Mouse (Mus musculus): ENCODE results near the gene Gm20695. TPM values are rescaled to one million over a fixed set of nuclear protein-coding genes. Genes with fewer than 3 reads are reported as not detected.
"Not testable (repeated sequence)": the region's sequence is repeated elsewhere in the genome, so short reads cannot be mapped to it uniquely, and the experiment has no call there.

The Gm20695 gene
- 2.1 and 2.3 TPM in 2 replicates for polyA plus RNA-seq (2016; fragmentation: Nextera tagmentation; extraction: Ambion mirVana)

- no peaks in the 10 kb centered on the region for H3K9me3 ChIP-seq
- peak within 1 kb of the TSS; percentile 82 for H3K9ac ChIP-seq
- peaks cover 4% of the 10 kb centered on the region; the same call in 1 of the 2 replicates for H3K36me3 ChIP-seq
- H3K4me3 ChIP-seq, result peak within 1 kb of the TSS; percentile 87
- peak within 1 kb of the TSS; percentile 62 for H3K4me2 ChIP-seq (replicated peaks)
- 1% methylated on average over 87 of the region's 88 CpGs for WGBS
- H3K27me3 ChIP-seq, result no peaks in the 10 kb centered on the region
- peak; percentile 97 for ATAC-seq (ENCODE audit: insufficient number of reproducible peaks, insufficient read depth, low FRiP score, low TSS enrichment)
- peaks cover 12% of the 10 kb centered on the region for H3K4me1 ChIP-seq
- H3K27ac ChIP-seq, result peak within 1 kb of the TSS; percentile 90
Measured at GRCm38 (mm10) chr16:3884201-3885064, at the start of gene Gm20695, which contains the start of gene Zfp597. Gene Gm20695, plus strand, starts transcription at chr16:3884648. Gene Zfp597, minus strand, starts transcription at chr16:3884561.

- H3K27me3 ChIP-seq, result no peaks in the 10 kb centered on the region
- no peaks in the 10 kb centered on the region for H3K36me3 ChIP-seq
- H3K4me2 ChIP-seq (replicated peaks), result no peak overlapping the region
- no peak overlapping the region for H3K27ac ChIP-seq
- no peaks in the 10 kb centered on the region for H3K4me1 ChIP-seq
- WGBS, result 70% methylated on average over 2 of the region's 2 CpGs
- H3K9me3 ChIP-seq, result no peaks in the 10 kb centered on the region
- ATAC-seq (ENCODE audit: insufficient number of reproducible peaks, insufficient read depth, low FRiP score, low TSS enrichment), result no peak
- no peak overlapping the region for H3K9ac ChIP-seq
- no peak overlapping the region for H3K4me3 ChIP-seq
Measured at GRCm38 (mm10) chr16:3835461-3835860, 49.0 kb upstream of the Gm20695 start.

GRCm38 (mm10) chr16:3839157-3839885, 45.1 kb upstream of the Gm20695 start:
- no peak overlapping the region for H3K9ac ChIP-seq

GRCm38 (mm10) chr16:3842989-3843388, 41.5 kb upstream of the Gm20695 start:
- ATAC-seq (ENCODE audit: insufficient number of reproducible peaks, insufficient read depth, low FRiP score, low TSS enrichment), result no peak
- 25% methylated on average over 4 of the region's 4 CpGs for WGBS
- H3K4me1 ChIP-seq, result peaks cover 6% of the 10 kb centered on the region
- no peak overlapping the region for H3K4me3 ChIP-seq
- H3K9me3 ChIP-seq, result no peaks in the 10 kb centered on the region
- H3K9ac ChIP-seq, result no peak overlapping the region
- no peaks in the 10 kb centered on the region for H3K36me3 ChIP-seq
- H3K27ac ChIP-seq, result no peak overlapping the region
- H3K4me2 ChIP-seq (replicated peaks), result no peak overlapping the region
- no peaks in the 10 kb centered on the region for H3K27me3 ChIP-seq

More at GRCm38 (mm10) chr16:3839157-3839885, 45.1 kb upstream of the Gm20695 start:
- no peak for ATAC-seq (ENCODE audit: insufficient number of reproducible peaks, insufficient read depth, low FRiP score, low TSS enrichment)
- Histone ChIP-seq H3K36me3 (no peaks in the 10 kb centered on the region), H3K9me3 (no peaks in the 10 kb centered on the region), H3K27me3 (no peaks in the 10 kb centered on the region), H3K4me2 (replicated peaks) (no peak overlapping the region), H3K4me3 (no peak overlapping the region), H3K27ac (no peak overlapping the region), H3K4me1 (no peaks in the 10 kb centered on the region)
- WGBS, result 61% methylated on average over 17 of the region's 17 CpGs

GRCm38 (mm10) chr16:3843796-3844195, 40.7 kb upstream of the Gm20695 start:
- H3K4me2 ChIP-seq (replicated peaks), result no peak overlapping the region
- no peak for ATAC-seq (ENCODE audit: insufficient number of reproducible peaks, insufficient read depth, low FRiP score, low TSS enrichment)
- no peaks in the 10 kb centered on the region for H3K36me3 ChIP-seq
- H3K9ac ChIP-seq, result no peak overlapping the region
- no peaks in the 10 kb centered on the region for H3K27me3 ChIP-seq
- H3K27ac ChIP-seq, result no peak overlapping the region
- H3K9me3 ChIP-seq, result no peaks in the 10 kb centered on the region
- H3K4me3 ChIP-seq, result no peak overlapping the region
- H3K4me1 ChIP-seq, result peaks cover 7% of the 10 kb centered on the region
- WGBS, result 61% methylated on average over 1 of the region's 1 CpGs

- H3K4me3 ChIP-seq, result peak within 1 kb of the TSS; percentile 67
- peak within 1 kb of the TSS; percentile 66 for H3K4me2 ChIP-seq (replicated peaks)
- H3K27ac ChIP-seq, result no peak within 1 kb of the TSS
- no peaks in the 10 kb centered on the region for H3K36me3 ChIP-seq
- H3K9me3 ChIP-seq, result no peaks in the 10 kb centered on the region
- peak; percentile 99 for ATAC-seq (ENCODE audit: insufficient number of reproducible peaks, insufficient read depth, low FRiP score, low TSS enrichment)
- 5% methylated on average over 38 of the region's 38 CpGs for WGBS
- peak within 1 kb of the TSS; percentile 68 for H3K9ac ChIP-seq
- peaks cover 7% of the 10 kb centered on the region for H3K4me1 ChIP-seq
- no peaks in the 10 kb centered on the region for H3K27me3 ChIP-seq
Measured at GRCm38 (mm10) chr16:3846711-3847518, 37.5 kb upstream of the Gm20695 start, which contains the start of gene Zfp174. Gene Zfp174, plus strand, starts transcription at chr16:3847268.

- no peaks in the 10 kb centered on the region for H3K9me3 ChIP-seq
- H3K4me3 ChIP-seq, result peak overlapping the region; percentile 67
- no peak overlapping the region for H3K27ac ChIP-seq
- peak overlapping the region; percentile 66 for H3K4me2 ChIP-seq (replicated peaks)
- H3K27me3 ChIP-seq, result no peaks in the 10 kb centered on the region
- 56% methylated on average over 4 of the region's 4 CpGs for WGBS
- H3K4me1 ChIP-seq, result peaks cover 7% of the 10 kb centered on the region
- no peak for ATAC-seq (ENCODE audit: insufficient number of reproducible peaks, insufficient read depth, low FRiP score, low TSS enrichment)
- H3K36me3 ChIP-seq, result no peaks in the 10 kb centered on the region
- H3K9ac ChIP-seq, result peak overlapping the region; percentile 68; the same call in 1 of the 2 replicates
Measured at GRCm38 (mm10) chr16:3847871-3848270, 36.6 kb upstream of the Gm20695 start.

- Histone ChIP-seq H3K27me3 (no peaks in the 10 kb centered on the region), H3K4me2 (replicated peaks) (no peak overlapping the region), H3K4me3 (no peak overlapping the region), H3K9me3 (no peaks in the 10 kb centered on the region), H3K27ac (no peak overlapping the region), H3K4me1 (peaks cover 7% of the 10 kb centered on the region), H3K9ac (no peak overlapping the region), H3K36me3 (no peaks in the 10 kb centered on the region)
- no peak for ATAC-seq (ENCODE audit: insufficient number of reproducible peaks, insufficient read depth, low FRiP score, low TSS enrichment)
- 71% methylated on average over 3 of the region's 3 CpGs for WGBS
Measured at GRCm38 (mm10) chr16:3848416-3848815, 36.0 kb upstream of the Gm20695 start.

- 85% methylated on average over 13 of the region's 13 CpGs for WGBS
- not testable (repeated sequence) for ATAC-seq (ENCODE audit: insufficient number of reproducible peaks, insufficient read depth, low FRiP score, low TSS enrichment); H3K9me3 ChIP-seq; H3K36me3 ChIP-seq; H3K27ac ChIP-seq; H3K4me1 ChIP-seq; H3K27me3 ChIP-seq; H3K4me3 ChIP-seq; H3K4me2 ChIP-seq (replicated peaks); H3K9ac ChIP-seq
Measured at GRCm38 (mm10) chr16:3851301-3851700, 33.1 kb upstream of the Gm20695 start.

GRCm38 (mm10) chr16:3852586-3852985, 31.9 kb upstream of the Gm20695 start:
- ATAC-seq (ENCODE audit: insufficient number of reproducible peaks, insufficient read depth, low FRiP score, low TSS enrichment), result no peak
- Histone ChIP-seq H3K27ac (no peak overlapping the region), H3K4me1 (peaks cover 5% of the 10 kb centered on the region), H3K4me2 (replicated peaks) (no peak overlapping the region), H3K4me3 (no peak overlapping the region), H3K9ac (no peak overlapping the region), H3K9me3 (no peaks in the 10 kb centered on the region), H3K36me3 (no peaks in the 10 kb centered on the region), H3K27me3 (no peaks in the 10 kb centered on the region)
- 19% methylated on average over 12 of the region's 12 CpGs for WGBS
